Mouse (Mus musculus) heart, adult 9 months (tissue): ENCODE results near the gene Itih5.

Experiments used
- DNase-seq, 2 experiments: peaks; one replicate each; pipeline ENCODE4 v3.0.0; 2022; ENCODE audit warnings: low spot score in 2 of 2

The Itih5 gene

GRCm38 (mm10) chr2:10168016-10168415 lies 14.6 kb downstream of the Itih5 start:
- DNase-seq = peak; percentile 24 to 52

- no peak for DNase-seq
Measured at GRCm38 (mm10) chr2:10169991-10170390, 16.6 kb downstream of the Itih5 start.

- peak in 1 of 2 experiments; percentile 15 for DNase-seq
Measured at GRCm38 (mm10) chr2:10193553-10193952, 40.2 kb downstream of the Itih5 start.

- no peak for DNase-seq
Measured at GRCm38 (mm10) chr2:10195162-10195561, 41.8 kb downstream of the Itih5 start.

GRCm38 (mm10) chr2:10199326-10199725 lies 46.0 kb downstream of the Itih5 start:
- peak; percentile 9 to 11 for DNase-seq

- DNase-seq = no peak
Measured at GRCm38 (mm10) chr2:10200736-10201285, 47.4 kb downstream of the Itih5 start.

GRCm38 (mm10) chr2:10204301-10204700 lies 50.9 kb downstream of the Itih5 start:
- no peak for DNase-seq

- no peak for DNase-seq
Measured at GRCm38 (mm10) chr2:10213468-10213867, 60.1 kb downstream of the Itih5 start.

- no peak for DNase-seq
Measured at GRCm38 (mm10) chr2:10215876-10216565, 62.6 kb downstream of the Itih5 start.

GRCm38 (mm10) chr2:10216566-10217247 lies 63.3 kb downstream of the Itih5 start:
- peak; percentile 30 to 43 for DNase-seq

GRCm38 (mm10) chr2:10221862-10222261 lies 68.5 kb downstream of the Itih5 start:
- no peak for DNase-seq

GRCm38 (mm10) chr2:10226907-10227306 lies 73.5 kb downstream of the Itih5 start:
- no peak for DNase-seq

GRCm38 (mm10) chr2:10231971-10232370 lies 78.6 kb downstream of the Itih5 start:
- DNase-seq = peak; percentile 41 to 50

GRCm38 (mm10) chr2:10236554-10236953 lies 83.2 kb downstream of the Itih5 start:
- DNase-seq = no peak

GRCm38 (mm10) chr2:10242970-10243369 lies 89.6 kb downstream of the Itih5 start:
- DNase-seq = no peak

- DNase-seq = peak; percentile 70 to 74
Measured at GRCm38 (mm10) chr2:10250441-10250840, 97.1 kb downstream of the Itih5 start.

GRCm38 (mm10) chr2:10250926-10251325 lies 97.6 kb downstream of the Itih5 start:
- no peak for DNase-seq

GRCm38 (mm10) chr2:10251466-10251865 lies 98.1 kb downstream of the Itih5 start:
- no peak for DNase-seq

- no peak for DNase-seq
Measured at GRCm38 (mm10) chr2:10252016-10252415, 98.6 kb downstream of the Itih5 start.

- no peak for DNase-seq
Measured at GRCm38 (mm10) chr2:10253351-10253750, 100.0 kb downstream of the Itih5 start.

GRCm38 (mm10) chr2:10256949-10257348 lies 103.6 kb downstream of the Itih5 start:
- DNase-seq = no peak

GRCm38 (mm10) chr2:10258312-10258711 lies 104.9 kb downstream of the Itih5 start:
- no peak for DNase-seq

- DNase-seq = no peak
Measured at GRCm38 (mm10) chr2:10260109-10260508, 106.7 kb downstream of the Itih5 start.
